Mouse (Mus musculus) adrenal gland, postnatal 4 days (tissue): ENCODE results near the gene Agtrap. TPM values are rescaled to one million over a fixed set of nuclear protein-coding genes. Genes with fewer than 3 reads are reported as not detected.
A peak's percentile ranks its signal among the peaks of the same experiment; 100 is the strongest.
"Not testable (repeated sequence)": the region's sequence is repeated elsewhere in the genome, so short reads cannot be mapped to it uniquely, and the experiment has no call there.

Experiments
- DNase-seq, 2 experiments: peaks; one replicate each; pipeline ENCODE4 v3.0.0; 2021 to 2022; ENCODE audit warnings: low spot score in 2 of 2, mixed read lengths in 2 of 2
- total RNA-seq, 2 experiments: library from RNA; stranded (reverse); gene quantifications; 2 replicates each; pipeline ENCODE4 v1.2.3; 2021

Gene Agtrap
- total RNA-seq, 2 experiments from 2014 or later = 77.6 to 83.7 TPM

DNA sequence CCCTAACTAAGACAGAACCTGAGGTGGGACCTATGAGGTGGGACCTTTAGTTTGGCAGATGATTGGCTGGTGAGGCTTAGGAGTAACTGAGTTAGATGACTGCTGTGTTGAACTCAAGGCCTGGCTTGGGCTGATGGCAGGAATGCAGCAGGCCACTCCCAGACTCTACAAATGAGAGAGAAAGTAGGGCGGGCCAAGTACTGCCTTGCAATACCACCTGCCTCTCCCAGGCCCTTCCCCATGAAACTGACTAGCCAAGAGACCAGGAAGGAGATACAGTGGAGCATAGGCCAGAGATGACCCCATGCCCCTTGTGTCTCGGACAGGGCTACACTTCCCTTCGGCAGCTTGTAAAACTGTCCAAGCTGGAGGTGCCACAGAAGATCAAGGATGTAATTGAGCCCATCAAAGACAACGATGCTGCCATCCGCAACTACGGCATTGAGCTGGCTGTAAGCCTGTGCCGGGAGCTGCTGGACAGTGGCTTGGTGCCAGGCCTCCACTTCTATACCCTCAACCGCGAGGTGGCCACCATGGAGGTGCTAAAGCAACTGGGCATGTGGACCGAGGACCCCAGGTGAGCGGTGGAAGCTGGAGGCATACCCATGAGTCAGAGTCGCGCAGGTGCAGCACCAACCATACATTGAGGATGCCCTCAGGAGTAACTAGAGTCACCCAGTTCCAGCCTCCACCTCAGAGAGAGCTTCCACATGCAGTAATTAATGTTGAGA lies 36.6 kb downstream of the Agtrap start:
- no peak for DNase-seq

DNA sequence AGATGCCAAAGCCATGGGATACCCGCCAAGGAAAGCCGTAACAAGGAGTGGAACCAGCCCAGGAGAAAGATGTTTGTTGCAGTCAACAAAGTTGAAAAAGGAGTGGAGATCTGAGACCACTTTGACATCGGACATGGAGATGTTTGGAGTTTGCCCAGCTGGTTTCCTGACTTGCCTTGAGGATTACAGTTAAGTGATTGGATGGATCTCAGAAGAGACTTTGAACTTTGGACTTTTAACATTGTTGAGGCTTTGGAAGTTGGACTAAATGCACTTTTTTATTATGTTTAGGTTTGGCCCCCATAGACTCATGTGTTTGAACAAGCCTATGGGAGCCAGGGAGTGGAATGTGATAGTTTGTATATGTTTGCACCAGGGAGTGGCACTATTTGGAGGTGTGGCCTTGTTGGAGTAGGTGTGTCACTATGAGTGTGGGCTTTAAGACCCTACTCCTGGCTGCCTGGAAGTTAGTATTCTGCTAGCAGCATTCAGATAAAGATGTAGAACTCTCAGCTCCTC lies 37.4 kb downstream of the Agtrap start:
- DNase-seq = not testable (repeated sequence)

DNA sequence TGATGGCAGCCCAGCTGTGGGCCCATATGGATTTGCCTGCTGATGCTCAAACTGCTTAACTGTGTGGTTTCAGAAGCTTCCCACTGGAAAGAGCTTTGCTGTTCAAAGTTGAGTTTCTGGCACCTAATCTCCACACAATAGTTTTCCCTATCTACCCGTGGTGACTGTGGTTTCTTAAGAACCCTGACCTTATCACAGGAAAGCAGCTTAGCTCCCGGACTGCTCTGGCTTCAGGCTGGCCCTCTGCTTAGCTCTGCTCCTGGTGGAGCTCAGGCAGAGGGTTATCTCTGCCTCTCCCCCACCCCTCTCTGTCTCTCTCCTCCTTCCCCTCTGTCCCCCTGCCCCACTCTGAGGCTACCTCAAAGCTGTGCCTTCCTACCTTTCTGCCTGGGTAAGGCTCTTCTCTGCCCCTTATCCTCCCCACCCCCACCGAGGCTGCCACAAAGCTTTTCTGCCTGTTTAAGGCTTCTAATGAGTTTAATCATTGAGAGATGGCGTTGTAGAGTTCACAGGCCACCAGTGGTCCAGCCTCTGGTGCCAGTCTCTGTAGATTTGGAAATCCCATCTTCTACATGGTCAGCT lies 41.3 kb downstream of the Agtrap start:
- DNase-seq = no peak

DNA sequence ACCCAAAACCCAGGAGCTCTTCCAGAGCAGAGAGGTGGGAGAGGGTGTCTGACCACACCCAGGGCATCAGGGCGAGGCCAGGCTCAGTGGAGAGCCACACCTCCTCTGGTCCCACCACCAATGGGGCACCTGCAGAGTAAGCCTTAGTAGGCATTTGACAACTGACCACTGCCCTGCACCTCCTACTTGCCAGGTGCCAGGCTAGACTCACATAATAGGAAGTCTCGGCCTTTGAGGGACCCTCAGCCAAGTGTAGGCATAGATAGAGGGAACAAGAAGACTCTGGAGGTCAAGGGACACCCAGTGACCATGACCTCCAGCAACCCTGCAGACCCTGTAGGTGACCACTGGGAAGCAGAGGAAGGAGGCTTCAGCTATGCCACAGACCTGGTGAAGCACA lies 43.7 kb downstream of the Agtrap start:
- DNase-seq = no peak

DNA sequence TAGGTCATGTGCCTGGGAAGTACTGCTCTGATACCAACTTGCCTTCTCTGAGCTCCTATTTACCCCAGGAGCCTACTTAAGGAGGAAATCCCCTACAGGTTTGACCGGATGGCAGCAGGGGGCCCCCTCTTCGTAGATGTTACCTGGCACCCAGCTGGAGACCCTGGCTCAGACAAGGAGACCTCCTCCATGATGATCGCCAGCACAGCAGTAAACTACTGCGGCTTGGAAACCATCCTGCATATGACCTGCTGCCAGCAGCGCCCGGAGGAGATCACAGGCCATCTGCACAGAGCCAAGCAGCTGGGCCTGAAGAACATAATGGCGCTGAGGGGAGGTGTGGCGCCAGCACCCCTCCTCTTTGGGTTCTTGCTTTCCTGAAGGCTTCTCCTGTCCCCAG lies 44.5 kb downstream of the Agtrap start:
- DNase-seq = not testable (repeated sequence)

DNA sequence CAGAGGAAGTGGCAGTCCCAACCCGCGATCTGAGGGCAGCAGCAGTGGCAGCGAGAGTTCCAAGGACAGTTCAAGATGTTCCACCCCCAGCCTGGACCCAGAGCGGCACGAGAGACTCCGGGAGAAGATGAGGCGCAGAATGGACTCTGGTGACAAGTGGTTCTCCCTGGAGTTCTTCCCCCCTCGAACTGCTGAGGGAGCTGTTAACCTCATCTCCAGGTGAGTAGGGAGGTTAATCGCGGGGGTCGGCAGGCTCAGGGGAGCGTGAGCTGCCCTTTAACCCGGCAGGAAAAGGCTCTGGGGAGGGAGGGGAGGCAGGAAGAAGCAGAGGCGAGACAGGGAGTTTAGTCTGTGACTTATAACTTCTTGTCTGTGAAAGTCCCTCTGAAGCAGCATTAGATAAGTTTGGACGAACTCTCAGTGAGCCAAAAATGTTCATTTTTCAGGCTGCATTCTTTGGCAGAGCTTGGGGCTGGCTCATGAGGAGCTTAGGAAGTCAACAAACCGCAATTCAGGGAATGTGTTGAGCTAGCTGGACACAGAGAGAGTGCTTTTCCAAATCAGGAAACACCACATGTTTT lies 46.1 kb downstream of the Agtrap start:
- peak in 1 of 2 experiments; percentile 26 for DNase-seq

DNA sequence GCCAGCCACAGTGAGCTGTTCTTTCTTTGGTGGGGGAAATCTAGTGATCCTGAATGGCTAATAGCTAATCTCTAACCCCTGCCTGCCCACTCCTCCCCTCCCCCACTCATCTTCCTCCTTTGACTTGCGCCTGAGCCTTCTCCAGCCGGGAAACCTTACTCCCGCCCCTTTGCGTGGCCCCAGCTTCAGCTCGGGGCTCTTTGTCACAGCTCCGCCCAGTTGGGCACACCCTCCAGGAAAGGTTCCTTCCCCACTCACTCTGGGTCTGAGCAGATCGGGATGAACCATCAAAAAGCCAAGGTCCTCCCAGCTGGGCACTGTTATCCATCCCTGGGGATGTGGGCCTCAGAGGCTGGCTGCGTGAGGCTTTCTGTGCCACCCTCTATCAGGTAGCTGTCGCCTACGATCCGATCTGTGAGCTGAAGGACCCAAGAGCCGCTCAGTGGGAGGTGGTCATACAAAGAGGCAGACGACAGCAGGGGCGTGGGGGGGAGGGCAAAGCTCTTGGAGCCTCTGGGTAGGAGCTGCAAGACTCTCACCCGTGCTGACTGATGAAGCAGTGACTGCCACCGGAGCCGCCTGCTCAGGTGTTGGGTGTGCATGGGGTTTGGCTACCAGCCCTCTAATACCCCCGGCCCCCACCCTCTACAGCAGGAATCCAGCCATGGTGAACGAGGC lies 46.8 kb downstream of the Agtrap start:
- DNase-seq = peak; percentile 42 to 73

DNA sequence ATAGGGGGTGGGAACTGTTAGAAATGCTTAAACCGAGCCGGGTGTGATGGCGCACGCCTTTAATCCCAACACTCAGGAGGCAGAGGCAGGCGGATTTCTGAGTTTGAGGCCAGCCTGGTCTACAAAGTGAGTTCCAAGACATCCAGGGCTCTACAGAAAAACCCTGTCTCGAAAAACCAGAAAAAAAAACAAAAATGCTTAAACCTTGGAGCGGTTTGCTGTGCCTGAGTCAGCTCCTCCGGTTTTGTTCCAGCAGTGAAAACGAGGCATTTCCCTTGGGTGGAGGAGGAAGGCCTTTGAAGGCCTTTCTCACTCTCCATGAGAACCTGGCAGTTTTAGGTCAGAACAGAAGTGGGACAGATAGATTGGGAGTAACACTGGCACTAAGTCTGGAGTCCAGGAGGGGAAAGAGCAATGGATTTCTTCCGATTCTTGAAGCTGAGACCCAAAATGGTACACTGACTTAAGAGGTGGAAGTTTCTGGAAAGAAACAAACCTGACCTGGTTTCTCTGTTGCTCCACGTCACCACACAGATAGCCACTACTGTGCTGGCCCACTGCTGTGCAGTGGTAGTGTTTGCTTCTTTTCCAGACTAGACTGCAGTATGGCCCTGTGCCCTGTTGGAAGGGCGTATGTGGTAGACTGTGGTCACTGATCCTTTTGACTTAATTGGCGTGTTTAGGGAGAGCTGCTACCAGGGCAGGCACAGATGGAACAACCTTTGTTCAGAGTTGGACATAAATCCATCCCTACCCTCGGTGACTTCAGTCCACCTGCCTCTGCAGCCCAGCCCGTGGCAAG lies 47.6 kb downstream of the Agtrap start:
- no peak for DNase-seq

DNA sequence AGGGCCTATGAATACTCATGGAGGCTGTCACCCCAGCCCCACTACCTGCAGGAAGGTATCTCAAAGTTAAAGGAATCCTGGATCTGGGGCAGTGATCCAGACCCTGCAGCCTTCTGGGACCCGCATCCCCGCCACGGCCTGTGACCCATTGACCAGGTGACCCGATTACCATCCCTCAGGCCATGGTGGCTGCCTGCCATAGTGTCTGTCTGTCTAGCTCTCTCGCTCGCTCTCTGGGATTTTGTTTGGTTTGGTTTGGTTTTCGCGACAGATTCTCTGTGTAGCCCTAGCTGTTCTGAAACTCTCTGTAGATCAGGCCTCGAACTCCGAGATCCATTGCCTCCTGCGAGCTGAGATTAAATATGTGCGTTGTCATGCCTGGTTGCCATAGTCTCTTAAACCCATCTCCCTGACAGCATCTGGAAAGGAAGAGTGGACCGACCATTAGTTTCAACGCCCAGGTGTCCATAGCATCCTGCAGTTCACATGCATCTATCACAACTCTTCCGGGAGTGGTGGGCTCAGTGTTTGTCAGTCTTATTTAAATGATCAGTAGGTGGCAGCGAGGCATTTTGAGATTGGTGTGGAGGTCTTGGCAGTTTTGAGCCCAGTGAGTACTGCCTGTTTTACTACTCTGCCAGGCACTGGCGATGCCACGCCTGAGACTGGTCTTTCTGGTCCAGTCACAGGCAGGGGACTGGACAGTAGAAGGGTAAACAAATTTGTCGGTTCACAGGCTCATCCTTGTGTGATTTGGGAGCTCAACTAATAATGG lies 48.4 kb downstream of the Agtrap start:
- DNase-seq = no peak

DNA sequence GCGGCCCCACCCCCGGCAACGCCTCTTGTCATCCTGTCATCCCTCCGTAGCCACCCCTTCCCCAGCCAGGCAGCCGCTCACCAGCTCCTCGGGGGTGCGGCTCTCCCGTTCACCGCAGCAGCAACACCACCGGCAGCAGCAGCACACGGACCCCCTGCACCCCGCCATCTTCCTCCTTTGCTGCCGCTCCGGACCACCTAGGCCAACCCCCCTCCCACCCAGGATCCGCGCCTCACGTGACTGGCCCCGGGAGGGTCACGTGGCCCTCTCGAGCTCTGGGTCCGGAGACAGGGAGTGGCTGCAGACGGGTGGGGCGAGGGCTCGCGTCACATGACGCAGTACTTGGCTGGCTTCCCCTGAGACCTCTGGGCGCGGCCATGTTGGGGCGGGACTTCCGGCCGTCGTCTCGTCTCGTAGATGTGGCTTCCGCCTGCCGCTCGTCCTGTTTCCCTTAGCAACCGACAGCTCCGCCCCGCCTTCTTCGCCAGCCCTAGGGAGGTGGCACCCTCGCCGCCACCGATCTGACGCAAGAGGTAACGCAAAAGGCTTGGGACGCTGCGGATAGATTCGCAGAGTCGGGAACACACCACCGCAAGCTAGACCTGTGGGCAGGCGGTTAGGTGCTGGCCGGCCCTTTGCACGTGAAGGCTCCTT lies 49.1 kb downstream of the Agtrap start, which contains the start of the genes Clcn6 and Mthfr:
Gene Clcn6 (minus strand): TSS at position 222 of the 654 bp plus-strand sequence.
Gene Mthfr (plus strand): TSS at position 478 of the 654 bp plus-strand sequence.
- DNase-seq = peak; percentile 97 to 98

DNA sequence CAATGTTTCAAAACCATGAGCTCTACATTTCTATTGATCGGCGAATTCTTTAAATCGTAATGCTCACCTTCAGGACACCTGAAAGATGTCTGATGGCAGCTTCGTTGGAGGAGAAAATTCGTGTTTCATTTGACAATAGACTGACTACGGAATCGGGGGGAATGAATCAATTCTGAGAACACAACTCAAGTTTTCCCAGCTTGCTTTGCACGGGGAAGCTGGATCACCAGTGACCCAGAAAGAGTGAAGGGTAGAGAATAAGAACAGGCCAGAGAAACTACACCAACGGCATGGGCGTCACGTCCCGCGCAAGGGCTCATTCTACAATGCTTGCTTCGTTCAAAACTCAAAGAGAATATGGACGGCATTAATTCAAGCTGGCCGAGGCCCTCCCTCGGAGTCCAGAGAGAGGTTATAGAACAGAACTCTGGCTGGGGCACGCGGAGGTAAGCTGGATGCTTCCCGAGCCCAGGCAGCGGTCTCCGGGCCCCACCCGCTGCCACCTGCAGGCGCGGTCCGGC lies 49.7 kb downstream of the Agtrap start:
- no peak for DNase-seq

DNA sequence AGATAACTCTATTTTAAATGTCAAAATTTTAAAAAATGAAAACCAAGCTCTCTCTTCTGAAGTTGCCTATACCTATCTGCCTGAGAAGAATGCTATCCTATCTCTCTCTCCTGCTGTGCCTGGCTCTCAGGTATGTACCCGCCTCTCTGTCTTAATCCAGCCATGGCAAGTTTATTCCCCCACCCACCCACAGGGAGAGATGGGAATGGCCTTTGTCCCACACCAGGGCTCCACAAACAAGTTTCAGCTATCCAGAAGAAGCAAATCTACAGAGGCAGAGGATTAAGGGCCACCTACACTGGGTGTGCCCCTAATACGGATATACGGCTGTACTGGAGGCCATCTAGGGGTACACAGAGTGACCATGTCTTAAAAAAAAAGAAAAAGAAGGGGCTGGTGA lies 52.4 kb downstream of the Agtrap start:
- no peak for DNase-seq

DNA sequence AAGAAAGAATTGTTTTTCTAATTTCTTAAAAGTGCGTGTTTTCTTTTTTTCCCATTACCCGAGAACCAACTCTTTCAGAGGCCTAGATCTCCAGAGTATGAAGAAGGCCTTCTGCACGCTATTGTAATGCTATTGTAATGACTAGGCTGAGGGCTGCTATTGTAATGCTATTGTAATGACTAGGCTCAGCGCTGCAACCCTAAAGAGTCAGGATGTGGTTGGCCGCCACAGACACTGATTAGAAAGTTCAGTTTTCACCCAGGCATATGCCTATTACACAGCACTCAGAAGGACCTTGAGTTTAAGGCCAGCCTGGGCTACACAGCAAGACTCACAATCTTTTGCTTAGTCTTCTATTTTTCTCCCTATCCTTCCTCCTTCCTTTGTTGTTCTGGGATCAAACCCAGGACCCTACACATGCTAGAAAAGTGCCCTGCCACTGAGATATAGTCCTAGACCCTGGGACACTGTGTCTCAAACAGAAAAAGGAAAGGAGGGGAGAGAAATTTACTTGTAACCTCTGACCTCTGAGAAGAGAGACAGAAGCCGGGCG lies 53.9 kb downstream of the Agtrap start:
- DNase-seq = no peak

DNA sequence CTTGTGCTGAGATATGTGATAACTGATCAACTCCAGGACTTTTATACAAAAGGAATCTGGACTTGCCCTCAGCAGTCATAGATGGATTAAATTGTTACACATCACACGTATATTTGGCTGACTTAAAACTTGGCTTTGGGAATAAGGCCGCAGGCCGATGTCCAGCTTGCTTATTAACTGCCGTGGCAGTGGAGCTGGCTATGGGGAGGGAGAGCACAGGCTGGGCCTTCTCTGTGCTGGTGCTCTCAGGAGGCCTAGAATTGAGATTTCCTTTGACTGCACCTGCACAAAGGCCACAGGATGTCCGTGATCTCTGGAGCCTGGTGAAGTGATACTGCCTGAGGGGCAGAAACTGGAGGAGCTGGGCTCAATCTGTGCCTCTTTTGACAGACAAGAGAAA lies 57.3 kb downstream of the Agtrap start:
- DNase-seq = no peak

DNA sequence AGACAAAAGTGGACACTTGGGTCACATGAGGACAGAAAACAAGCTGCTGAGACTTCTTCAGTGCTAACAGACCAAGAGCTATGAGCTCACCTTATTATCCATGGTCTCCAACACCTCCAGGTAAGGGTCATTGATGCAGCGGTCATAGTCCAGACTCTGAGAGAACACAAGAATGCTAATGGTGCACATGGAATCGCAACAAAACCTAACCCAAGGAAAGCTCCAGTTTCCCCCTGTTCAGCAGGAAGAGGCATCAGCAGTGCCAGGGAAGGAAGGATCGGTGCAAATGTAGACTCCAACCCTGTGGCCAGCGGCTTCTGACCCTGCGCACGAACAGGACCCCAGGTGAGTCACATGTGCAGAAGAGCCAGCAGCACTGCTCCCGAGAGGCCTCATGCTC lies 58.5 kb downstream of the Agtrap start:
- no peak for DNase-seq
